Mouse (Mus musculus): ENCODE measurements around the gene Cdk8. TPM values are rescaled to one million over a fixed set of nuclear protein-coding genes. Genes with fewer than 3 reads are reported as not detected.
A peak's percentile ranks its signal among the peaks of the same experiment; 100 is the strongest.

The Cdk8 gene
- polyA plus RNA-seq, 1 experiment = 21.0 TPM

DNA sequence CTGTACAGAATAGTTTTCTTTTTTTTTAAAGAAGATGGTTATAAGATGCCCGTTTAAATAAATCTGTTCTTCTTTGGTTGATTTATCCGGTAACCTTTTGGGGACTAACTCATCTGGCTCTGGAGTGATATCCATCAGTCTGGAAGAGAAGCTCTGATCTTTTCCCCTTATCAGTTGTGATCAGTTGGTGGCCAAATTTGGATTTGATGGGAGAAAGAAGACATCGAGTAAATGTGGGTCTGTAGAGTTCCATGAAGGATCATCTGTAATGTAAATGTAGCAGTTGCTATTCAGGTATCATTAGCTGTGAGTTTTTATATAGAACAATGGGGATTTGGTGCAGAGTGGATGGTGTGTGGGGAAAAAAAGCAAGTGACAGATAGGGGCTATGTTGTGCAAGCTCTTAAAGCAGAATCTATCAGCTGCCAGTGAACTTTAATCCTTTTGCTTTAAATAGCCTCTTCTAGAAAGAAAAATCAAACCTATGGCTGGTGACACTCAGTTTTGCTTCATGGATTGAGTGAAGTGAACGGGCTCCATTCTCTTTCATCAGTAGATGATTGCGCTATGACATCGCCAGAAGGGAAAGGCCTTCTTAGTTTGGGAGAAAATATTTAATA, 1.1 kb downstream of the Cdk8 start:
- WGBS = 42% methylated on average over 6 of the region's 6 CpGs
- TF ChIP-seq CTCF (IDR thresholded peaks at IDR 0.05; ENCODE audit: extremely low read depth, insufficient read depth, insufficient read length, insufficient replicate concordance) (no peak), POLR2A (IDR thresholded peaks at IDR 0.05; ENCODE audit: low read depth, low read length) (no peak)

GRCm38 (mm10) chr5:146232816-146233215, 1.8 kb downstream of the Cdk8 start:
- Histone ChIP-seq H3K27me3 (ENCODE audit: control insufficient read depth, insufficient read depth, low read length) (no peaks in the 10 kb centered on the region), H3K4me3 (ENCODE audit: extremely low read depth, insufficient read depth, insufficient read length) (no peak overlapping the region; the same call in 1 of the 2 replicates), H3K4me1 (ENCODE audit: control insufficient read depth, insufficient read depth, insufficient read length) (0 out of 2 replicates have a peak, but pooled peaks cover 2% of the 10 kb centered on the region), H3K36me3 (ENCODE audit: control insufficient read depth, insufficient read depth, low read length) (no peaks in the 10 kb centered on the region; the same call in 1 of the 2 replicates), H3K27ac (ENCODE audit: insufficient read depth, low read length) (no peak overlapping the region)
- DNase-seq (ENCODE audit: low read depth in 1 of 2, low spot score in 2 of 2) = no peak
- WGBS = 75% methylated on average over 11 of the region's 11 CpGs
- TF ChIP-seq POLR2A (IDR thresholded peaks at IDR 0.05; ENCODE audit: low read depth, low read length) (no peak), CTCF (IDR thresholded peaks at IDR 0.05; ENCODE audit: extremely low read depth, insufficient read depth, insufficient read length, insufficient replicate concordance) (no peak)

More for the DNA sequence above, 1.1 kb downstream of the Cdk8 start:
- 0 out of 2 replicates have a peak, but pooled peaks cover 2% of the 10 kb centered on the region for H3K4me1 ChIP-seq (ENCODE audit: control insufficient read depth, insufficient read depth, insufficient read length)
- no peaks in the 10 kb centered on the region for H3K36me3 ChIP-seq (ENCODE audit: control insufficient read depth, insufficient read depth, low read length)
- no peak for DNase-seq (ENCODE audit: low read depth in 1 of 2, low spot score in 2 of 2)
- no peaks in the 10 kb centered on the region for H3K27me3 ChIP-seq (ENCODE audit: control insufficient read depth, insufficient read depth, low read length)
- no peak overlapping the region for H3K27ac ChIP-seq (ENCODE audit: insufficient read depth, low read length)
- peak overlapping the region; percentile 94 for H3K4me3 ChIP-seq (ENCODE audit: extremely low read depth, insufficient read depth, insufficient read length)

DNA sequence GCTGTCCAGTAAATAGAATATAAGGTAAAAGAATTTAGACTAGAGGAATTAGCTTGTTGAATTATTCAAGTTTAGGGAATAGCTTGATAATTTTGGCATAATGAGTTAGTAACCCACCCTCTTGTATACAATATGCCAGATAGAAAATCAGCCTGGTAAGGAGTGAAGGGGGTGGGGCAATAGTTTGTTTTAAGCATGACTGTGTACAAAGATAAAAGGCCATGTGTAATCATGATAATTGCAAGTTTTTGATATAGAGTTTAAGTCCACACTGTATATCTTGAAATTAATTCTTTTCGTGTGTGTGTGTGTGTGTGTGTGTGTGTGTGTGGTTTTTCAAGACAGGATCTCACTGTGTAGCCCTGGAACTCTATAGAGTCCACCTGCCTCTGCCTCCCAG, 3.3 kb downstream of the Cdk8 start:
- DNase-seq (ENCODE audit: low read depth in 1 of 2, low spot score in 2 of 2) = no peak
- TF ChIP-seq CTCF (IDR thresholded peaks at IDR 0.05; ENCODE audit: extremely low read depth, insufficient read depth, insufficient read length, insufficient replicate concordance) (no peak), POLR2A (IDR thresholded peaks at IDR 0.05; ENCODE audit: low read depth, low read length) (no peak)

GRCm38 (mm10) chr5:146238274-146238673, 7.2 kb downstream of the Cdk8 start:
- H3K36me3 ChIP-seq (ENCODE audit: control insufficient read depth, insufficient read depth, low read length) = no peaks in the 10 kb centered on the region; the same call in 1 of the 2 replicates
- no peak overlapping the region for H3K27ac ChIP-seq (ENCODE audit: insufficient read depth, low read length)
- H3K4me3 ChIP-seq (ENCODE audit: extremely low read depth, insufficient read depth, insufficient read length) = no peak overlapping the region
- H3K4me1 ChIP-seq (ENCODE audit: control insufficient read depth, insufficient read depth, insufficient read length) = no peaks in the 10 kb centered on the region
- TF ChIP-seq CTCF (IDR thresholded peaks at IDR 0.05; ENCODE audit: extremely low read depth, insufficient read depth, insufficient read length, insufficient replicate concordance) (no peak), POLR2A (IDR thresholded peaks at IDR 0.05; ENCODE audit: low read depth, low read length) (no peak)
- no peaks in the 10 kb centered on the region for H3K27me3 ChIP-seq (ENCODE audit: control insufficient read depth, insufficient read depth, low read length)
- WGBS = 84% methylated on average over 10 of the region's 10 CpGs
- no peak for DNase-seq (ENCODE audit: low read depth in 1 of 2, low spot score in 2 of 2)

More for the DNA sequence above, 3.3 kb downstream of the Cdk8 start:
- no peak overlapping the region for H3K27ac ChIP-seq (ENCODE audit: insufficient read depth, low read length)
- H3K36me3 ChIP-seq (ENCODE audit: control insufficient read depth, insufficient read depth, low read length) = no peaks in the 10 kb centered on the region; the same call in 1 of the 2 replicates
- H3K4me3 ChIP-seq (ENCODE audit: extremely low read depth, insufficient read depth, insufficient read length) = no peak overlapping the region
- 73% methylated on average over 1 of the region's 1 CpGs for WGBS
- H3K27me3 ChIP-seq (ENCODE audit: control insufficient read depth, insufficient read depth, low read length) = no peaks in the 10 kb centered on the region
- 0 out of 2 replicates have a peak, but pooled peaks cover 2% of the 10 kb centered on the region for H3K4me1 ChIP-seq (ENCODE audit: control insufficient read depth, insufficient read depth, insufficient read length)

DNA sequence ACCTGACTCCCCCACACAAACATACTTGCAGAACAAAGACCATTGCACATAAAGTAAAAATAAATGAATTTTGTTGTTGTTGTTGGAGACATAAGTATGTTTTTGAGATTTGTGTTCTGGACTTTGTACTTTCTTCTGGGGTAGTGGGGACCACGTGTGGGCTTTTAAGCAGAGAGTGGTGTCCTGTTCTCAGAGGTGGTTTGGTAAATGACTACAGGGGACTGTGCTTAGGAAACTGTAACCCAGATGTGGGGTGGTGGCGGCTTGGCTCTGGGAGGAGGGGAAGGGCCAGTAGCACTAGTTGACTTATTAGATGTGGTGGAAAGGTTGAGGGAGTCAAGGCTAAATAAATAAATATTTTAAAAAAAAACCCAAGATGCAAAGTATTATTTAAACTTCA, 9.7 kb downstream of the Cdk8 start:
- Histone ChIP-seq H3K36me3 (ENCODE audit: control insufficient read depth, insufficient read depth, low read length) (no peaks in the 10 kb centered on the region; the same call in 1 of the 2 replicates), H3K27me3 (ENCODE audit: control insufficient read depth, insufficient read depth, low read length) (no peaks in the 10 kb centered on the region), H3K4me3 (ENCODE audit: extremely low read depth, insufficient read depth, insufficient read length) (no peak overlapping the region), H3K27ac (ENCODE audit: insufficient read depth, low read length) (no peak overlapping the region), H3K4me1 (ENCODE audit: control insufficient read depth, insufficient read depth, insufficient read length) (0 out of 2 replicates have a peak, but pooled peaks cover under 1% of the 10 kb centered on the region)
- TF ChIP-seq CTCF (IDR thresholded peaks at IDR 0.05; ENCODE audit: extremely low read depth, insufficient read depth, insufficient read length, insufficient replicate concordance) (no peak), POLR2A (IDR thresholded peaks at IDR 0.05; ENCODE audit: low read depth, low read length) (no peak)
- DNase-seq (ENCODE audit: low read depth in 1 of 2, low spot score in 2 of 2) = no peak
- WGBS = 94% methylated on average over 2 of the region's 2 CpGs

- Histone ChIP-seq H3K4me1 (ENCODE audit: control insufficient read depth, insufficient read depth, insufficient read length) (0 out of 2 replicates have a peak, but pooled peaks cover 2% of the 10 kb centered on the region), H3K4me3 (ENCODE audit: extremely low read depth, insufficient read depth, insufficient read length) (no peak overlapping the region), H3K27ac (ENCODE audit: insufficient read depth, low read length) (no peak overlapping the region), H3K27me3 (ENCODE audit: control insufficient read depth, insufficient read depth, low read length) (no peaks in the 10 kb centered on the region), H3K36me3 (ENCODE audit: control insufficient read depth, insufficient read depth, low read length) (no peaks in the 10 kb centered on the region; the same call in 1 of the 2 replicates)
- no peak for DNase-seq (ENCODE audit: low read depth in 1 of 2, low spot score in 2 of 2)
- 92% methylated on average over 3 of the region's 3 CpGs for WGBS
- no peak for TF ChIP-seq POLR2A (IDR thresholded peaks at IDR 0.05; ENCODE audit: low read depth, low read length)
Measured at GRCm38 (mm10) chr5:146241202-146241601, 10.2 kb downstream of the Cdk8 start.

GRCm38 (mm10) chr5:146245193-146245592, 14.2 kb downstream of the Cdk8 start:
- TF ChIP-seq CTCF (IDR thresholded peaks at IDR 0.05; ENCODE audit: extremely low read depth, insufficient read depth, insufficient read length, insufficient replicate concordance) (no peak), POLR2A (IDR thresholded peaks at IDR 0.05; ENCODE audit: low read depth, low read length) (no peak)
- H3K4me3 ChIP-seq (ENCODE audit: extremely low read depth, insufficient read depth, insufficient read length) = no peak overlapping the region
- no peak overlapping the region for H3K27ac ChIP-seq (ENCODE audit: insufficient read depth, low read length)
- H3K27me3 ChIP-seq (ENCODE audit: control insufficient read depth, insufficient read depth, low read length) = no peaks in the 10 kb centered on the region
- H3K36me3 ChIP-seq (ENCODE audit: control insufficient read depth, insufficient read depth, low read length) = no peaks in the 10 kb centered on the region
- 86% methylated on average over 4 of the region's 4 CpGs for WGBS
- no peak for DNase-seq (ENCODE audit: low read depth in 1 of 2, low spot score in 2 of 2)
- H3K4me1 ChIP-seq (ENCODE audit: control insufficient read depth, insufficient read depth, insufficient read length) = peaks cover 2% of the 10 kb centered on the region; the same call in 1 of the 2 replicates

Measured in spleen, adult 2 months (tissue).